Mouse (Mus musculus) MEL (cell line): ENCODE results near the gene Gen1.

Experiments used
- CTCF ChIP-seq, 3 experiments: IDR thresholded peaks in 2 of 3; conservative IDR thresholded peaks in 1 of 3; 2 replicates each; pipeline ENCODE4 v1.5.1; 2011 to 2012; ENCODE audit warnings: low read length in 3 of 3, low read depth in 2 of 3, mild to moderate bottlenecking in 2 of 3, improper control_type of control experiment in 1 of 3, inconsistent platforms in 1 of 3, mixed read lengths in 1 of 3, moderate library complexity in 1 of 3; ENCODE audit not compliant: control insufficient read depth in 1 of 3, insufficient read depth in 1 of 3, poor library complexity in 1 of 3, severe bottlenecking in 1 of 3
- E2F4 ChIP-seq: IDR thresholded peaks from 2 replicates; pipeline ENCODE4 v1.6.1; 2011; ENCODE audit warnings: low read depth, low read length, improper control_type of control experiment, borderline replicate concordance
- ETS1 ChIP-seq: IDR thresholded peaks from 2 replicates; pipeline ENCODE4 v1.6.1; 2012; ENCODE audit warnings: low read depth, mild to moderate bottlenecking, inconsistent platforms, low read length, improper control_type of control experiment, moderate library complexity
- GATA1 ChIP-seq: IDR thresholded peaks from 2 replicates; pipeline ENCODE4 v1.6.1; 2011; ENCODE audit warnings: low read depth, low read length, improper control_type of control experiment
- MAFK ChIP-seq: IDR thresholded peaks from 2 replicates; pipeline ENCODE4 v1.6.1; 2011; ENCODE audit warnings: low read depth, mild to moderate bottlenecking, low read length, improper control_type of control experiment, borderline replicate concordance
- MAX ChIP-seq: IDR thresholded peaks from 2 replicates; pipeline ENCODE4 v1.6.1; 2011; ENCODE audit warnings: low read length, improper control_type of control experiment
- MAZ ChIP-seq: IDR thresholded peaks from 2 replicates; pipeline ENCODE4 v1.6.1; 2012; ENCODE audit warnings: low read depth, mild to moderate bottlenecking, inconsistent platforms, low read length, improper control_type of control experiment
- POLR2A ChIP-seq, 2 experiments: IDR thresholded peaks; 2 replicates each; pipeline ENCODE4 v1.6.1; 2011 to 2012; ENCODE audit warnings: low read length in 2 of 2, mild to moderate bottlenecking in 2 of 2, control low read depth in 1 of 2, improper control_type of control experiment in 1 of 2, low read depth in 1 of 2, moderate library complexity in 1 of 2; ENCODE audit not compliant: control insufficient read depth in 1 of 2, insufficient read depth in 1 of 2, poor library complexity in 1 of 2
- POLR2AphosphoS2 ChIP-seq: IDR thresholded peaks from 2 replicates; pipeline ENCODE4 v1.6.1; 2011; ENCODE audit warnings: low read length, improper control_type of control experiment
- TAL1 ChIP-seq: IDR thresholded peaks from 2 replicates; pipeline ENCODE4 v1.6.1; 2012; ENCODE audit warnings: mild to moderate bottlenecking, inconsistent platforms, low read length, moderate library complexity, mixed read lengths
- TBP ChIP-seq: IDR thresholded peaks from 2 replicates; pipeline ENCODE4 v1.8.0; 2011; ENCODE audit warnings: low read depth, low read length, improper control_type of control experiment
- ZMIZ1 ChIP-seq: IDR thresholded peaks from 2 replicates; pipeline ENCODE4 v1.6.1; 2012; ENCODE audit warnings: low read depth, mild to moderate bottlenecking, inconsistent platforms, low read length, improper control_type of control experiment, moderate library complexity

- TF ChIP-seq E2F4 (no peak), MAFK (no peak), CTCF (IDR thresholded peaks at IDR 0.05 in 2 of 3, conservative IDR thresholded peaks at IDR 0.05 in 1 of 3; ENCODE audit: control insufficient read depth in 1 of 3, insufficient read depth in 1 of 3, low read depth in 2 of 3, low read length in 3 of 3, poor library complexity in 1 of 3, severe bottlenecking in 1 of 3) (no peak), POLR2A (IDR thresholded peaks at IDR 0.05; ENCODE audit: control insufficient read depth in 1 of 2, insufficient read depth in 1 of 2, low read depth in 1 of 2, low read length in 2 of 2, poor library complexity in 1 of 2) (no peak), GATA1 (no peak), ETS1 (no peak), POLR2AphosphoS2 (no peak), MAZ (no peak), TAL1 (no peak), ZMIZ1 (no peak), MAX (no peak), TBP (no peak)
Measured at GRCm38 (mm10) chr12:11267030-11267429, 1.4 kb upstream of the Gen1 start.
